Mouse (Mus musculus): ENCODE measurements around the gene Dph5. TPM values are rescaled to one million over a fixed set of nuclear protein-coding genes. Genes with fewer than 3 reads are reported as not detected.

Dph5 gene
- total and polyA plus RNA-seq, 2 experiments = 3.8 to 9.3 TPM

GRCm38 (mm10) chr3:115971045-115971785 lies 83.6 kb downstream of the Dph5 start:
- Histone ChIP-seq H3K4me1 (ENCODE audit: control insufficient read depth, insufficient read depth, low read length) (no peaks in the 10 kb centered on the region), H3K27me3 (ENCODE audit: control insufficient read depth, insufficient read depth, low read length) (no peaks in the 10 kb centered on the region), H3K79me2 (ENCODE audit: control insufficient read depth, insufficient read depth, low read length) (no peaks in the 10 kb centered on the region), H3K27ac (replicated peaks; ENCODE audit: insufficient read depth, low read depth, low read length) (no peak overlapping the region), H3K4me3 (ENCODE audit: insufficient read depth, low read depth, low read length) (no peak overlapping the region), H3K36me3 (ENCODE audit: control insufficient read depth, insufficient read depth, low read length) (peaks cover 21% of the 10 kb centered on the region), H3K9ac (ENCODE audit: low read depth, low read length) (no peak overlapping the region)
- TF ChIP-seq POLR2A (IDR thresholded peaks at IDR 0.05; ENCODE audit: extremely low read depth, insufficient read depth, low read length) (no peak), CTCF (IDR thresholded peaks at IDR 0.05; ENCODE audit: low read depth, low read length) (no peak)
- 96% methylated on average over 20 of the region's 20 CpGs for WGBS
- DNase-seq (ENCODE audit: extremely low read depth, low read depth, low spot score) = no peak

GRCm38 (mm10) chr3:115971891-115972646 lies 84.4 kb downstream of the Dph5 start:
- 85% methylated on average over 14 of the region's 14 CpGs for WGBS
- H3K27ac ChIP-seq (replicated peaks; ENCODE audit: insufficient read depth, low read depth, low read length) = no peak overlapping the region
- no peaks in the 10 kb centered on the region for H3K79me2 ChIP-seq (ENCODE audit: control insufficient read depth, insufficient read depth, low read length)

GRCm38 (mm10) chr3:115974228-115974627 lies 86.6 kb downstream of the Dph5 start:
- TF ChIP-seq POLR2A (IDR thresholded peaks at IDR 0.05; ENCODE audit: extremely low read depth, insufficient read depth, low read length) = no peak
- TF ChIP-seq CTCF (IDR thresholded peaks at IDR 0.05; ENCODE audit: low read depth, low read length) = no peak
- Histone ChIP-seq H3K79me2 (ENCODE audit: control insufficient read depth, insufficient read depth, low read length) (no peaks in the 10 kb centered on the region), H3K4me1 (ENCODE audit: control insufficient read depth, insufficient read depth, low read length) (no peaks in the 10 kb centered on the region), H3K9ac (ENCODE audit: low read depth, low read length) (no peak overlapping the region), H3K4me3 (ENCODE audit: insufficient read depth, low read depth, low read length) (no peak overlapping the region), H3K27me3 (ENCODE audit: control insufficient read depth, insufficient read depth, low read length) (no peaks in the 10 kb centered on the region), H3K36me3 (ENCODE audit: control insufficient read depth, insufficient read depth, low read length) (peaks cover 35% of the 10 kb centered on the region), H3K27ac (replicated peaks; ENCODE audit: insufficient read depth, low read depth, low read length) (no peak overlapping the region)
- no peak for DNase-seq (ENCODE audit: extremely low read depth, low read depth, low spot score)
- 95% methylated on average over 6 of the region's 6 CpGs for WGBS

More at GRCm38 (mm10) chr3:115971891-115972646, 84.4 kb downstream of the Dph5 start:
- H3K4me1 ChIP-seq (ENCODE audit: control insufficient read depth, insufficient read depth, low read length) = no peaks in the 10 kb centered on the region
- TF ChIP-seq POLR2A (IDR thresholded peaks at IDR 0.05; ENCODE audit: extremely low read depth, insufficient read depth, low read length) = no peak
- TF ChIP-seq CTCF (IDR thresholded peaks at IDR 0.05; ENCODE audit: low read depth, low read length) = no peak
- no peak overlapping the region for H3K4me3 ChIP-seq (ENCODE audit: insufficient read depth, low read depth, low read length)
- H3K36me3 ChIP-seq (ENCODE audit: control insufficient read depth, insufficient read depth, low read length) = peaks cover 24% of the 10 kb centered on the region
- H3K9ac ChIP-seq (ENCODE audit: low read depth, low read length) = no peak overlapping the region
- no peak for DNase-seq (ENCODE audit: extremely low read depth, low read depth, low spot score)
- no peaks in the 10 kb centered on the region for H3K27me3 ChIP-seq (ENCODE audit: control insufficient read depth, insufficient read depth, low read length)

- Histone ChIP-seq H3K79me2 (ENCODE audit: control insufficient read depth, insufficient read depth, low read length) (no peaks in the 10 kb centered on the region), H3K9ac (ENCODE audit: low read depth, low read length) (no peak overlapping the region), H3K4me3 (ENCODE audit: insufficient read depth, low read depth, low read length) (no peak overlapping the region), H3K36me3 (ENCODE audit: control insufficient read depth, insufficient read depth, low read length) (peaks cover 32% of the 10 kb centered on the region), H3K27me3 (ENCODE audit: control insufficient read depth, insufficient read depth, low read length) (no peaks in the 10 kb centered on the region), H3K4me1 (ENCODE audit: control insufficient read depth, insufficient read depth, low read length) (no peaks in the 10 kb centered on the region), H3K27ac (replicated peaks; ENCODE audit: insufficient read depth, low read depth, low read length) (no peak overlapping the region)
- 95% methylated on average over 10 of the region's 10 CpGs for WGBS
- no peak for TF ChIP-seq CTCF (IDR thresholded peaks at IDR 0.05; ENCODE audit: low read depth, low read length)
- TF ChIP-seq POLR2A (IDR thresholded peaks at IDR 0.05; ENCODE audit: extremely low read depth, insufficient read depth, low read length) = no peak
- DNase-seq (ENCODE audit: extremely low read depth, low read depth, low spot score) = no peak
These were observed 87.4 kb downstream of the Dph5 start for GRCm38 (mm10) chr3:115974995-115975394.

GRCm38 (mm10) chr3:115979000-115979399 lies 91.4 kb downstream of the Dph5 start:
- peaks cover 43% of the 10 kb centered on the region for H3K36me3 ChIP-seq (ENCODE audit: control insufficient read depth, insufficient read depth, low read length)
- DNase-seq (ENCODE audit: extremely low read depth, low read depth, low spot score) = peak; percentile 23
- H3K4me3 ChIP-seq (ENCODE audit: insufficient read depth, low read depth, low read length) = no peak overlapping the region
- no peak overlapping the region for H3K27ac ChIP-seq (replicated peaks; ENCODE audit: insufficient read depth, low read depth, low read length)
- H3K79me2 ChIP-seq (ENCODE audit: control insufficient read depth, insufficient read depth, low read length) = no peaks in the 10 kb centered on the region
- H3K4me1 ChIP-seq (ENCODE audit: control insufficient read depth, insufficient read depth, low read length) = no peaks in the 10 kb centered on the region
- no peak overlapping the region for H3K9ac ChIP-seq (ENCODE audit: low read depth, low read length)
- H3K27me3 ChIP-seq (ENCODE audit: control insufficient read depth, insufficient read depth, low read length) = no peaks in the 10 kb centered on the region
- TF ChIP-seq POLR2A (IDR thresholded peaks at IDR 0.05; ENCODE audit: extremely low read depth, insufficient read depth, low read length) (no peak), CTCF (IDR thresholded peaks at IDR 0.05; ENCODE audit: low read depth, low read length) (peak; percentile 54)
- 22% methylated on average over 1 of the region's 1 CpGs for WGBS
